Mouse (Mus musculus): ENCODE results near the gene Slc30a7.

Gene Slc30a7

DNA sequence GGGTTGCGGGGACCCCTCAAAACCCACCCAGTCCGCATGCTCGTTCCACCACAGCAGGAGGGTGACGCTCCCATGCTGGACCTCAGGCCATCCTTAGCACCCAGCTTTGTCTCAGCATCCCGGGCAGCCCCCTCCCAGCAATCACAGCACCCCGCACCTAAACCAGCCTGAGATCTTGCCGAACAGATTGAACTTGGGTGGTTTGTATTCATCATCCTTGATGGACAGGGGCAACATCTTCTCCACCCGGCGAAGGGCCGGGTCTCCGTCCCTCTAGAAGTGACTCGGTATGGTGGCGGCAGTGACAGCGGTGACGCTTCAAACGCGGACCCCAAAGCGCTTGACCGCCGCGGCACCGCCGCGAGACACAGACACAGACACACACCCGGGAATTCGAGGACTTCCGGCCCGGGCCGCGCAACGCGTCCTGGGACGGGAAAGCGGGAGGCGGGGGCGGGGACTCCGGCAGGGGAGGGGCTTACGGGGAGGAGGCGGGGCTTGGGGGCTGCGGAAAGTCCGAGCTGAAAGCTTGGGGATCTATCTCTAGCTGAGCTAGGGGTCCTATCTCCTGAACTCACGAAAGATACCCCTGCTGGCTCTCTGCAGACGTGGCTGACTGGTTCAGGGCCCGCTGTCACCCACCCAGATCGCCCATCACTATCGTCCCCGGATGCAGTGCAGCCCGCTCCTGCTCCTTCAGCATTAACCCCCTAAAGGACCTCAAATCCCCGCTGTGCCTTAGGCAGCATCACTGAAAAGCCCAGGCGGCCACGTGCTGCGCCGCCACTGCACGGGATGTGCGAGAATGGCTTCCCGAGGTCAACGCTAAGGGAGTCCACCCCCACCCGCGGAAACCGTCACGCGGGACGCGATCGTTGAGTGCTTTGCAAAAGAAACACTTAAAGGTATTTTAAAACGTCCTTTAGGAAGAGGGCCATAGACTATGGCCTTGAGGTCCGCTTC is at the start of gene Slc30a7, which contains the start of gene Extl2:
TSS of gene Slc30a7 (minus strand) at position 429 of the 963 bp plus-strand sequence.
TSS of gene Extl2 (plus strand) at position 485 of the 963 bp plus-strand sequence.
- DNase-seq (ENCODE audit: low spot score): peak; percentile 76

DNA sequence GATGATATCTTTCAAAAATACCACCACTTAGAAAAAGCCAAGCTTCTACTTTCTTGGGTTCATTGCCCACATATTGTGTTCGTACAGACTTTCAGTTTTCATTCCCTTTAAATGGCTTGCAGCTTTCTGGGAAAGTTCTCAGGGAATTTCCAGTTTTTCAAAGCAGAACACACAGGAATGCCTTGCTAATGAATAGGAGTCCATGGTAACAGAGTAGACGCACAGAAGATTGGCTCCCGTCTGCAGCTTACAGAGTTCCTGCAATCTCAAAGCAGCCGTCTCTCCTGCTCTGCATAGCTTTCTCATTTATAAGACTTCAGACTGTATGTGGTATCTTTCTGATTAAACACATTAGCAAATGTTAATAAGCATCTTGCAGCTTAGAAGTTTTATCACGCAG is 39.8 kb upstream of the Slc30a7 start:
- DNase-seq (ENCODE audit: low spot score): no peak

DNA sequence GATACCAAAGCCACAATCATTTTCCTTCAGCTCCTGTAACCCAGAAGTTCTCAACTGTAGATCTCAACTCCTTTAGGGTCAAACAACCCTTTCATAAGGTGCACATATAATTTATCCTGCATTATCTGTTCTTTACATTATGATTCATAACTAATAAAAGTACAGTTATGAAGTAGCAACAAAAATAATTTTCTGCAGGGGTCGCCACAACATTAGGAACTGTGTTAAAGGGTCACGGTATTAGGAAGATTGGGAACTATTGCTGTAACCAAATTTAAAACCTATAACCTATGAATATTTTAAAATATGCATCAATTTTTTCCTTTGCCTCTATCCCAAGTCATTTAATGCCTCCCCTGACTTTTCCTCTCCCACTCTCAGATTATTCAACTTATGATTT is 38.8 kb upstream of the Slc30a7 start:
- no peak for DNase-seq (ENCODE audit: low spot score)

- DNase-seq (ENCODE audit: low spot score): no peak
Observed at GRCm38 (mm10) chr3:116040776-116041175, 33.6 kb upstream of the Slc30a7 start.

DNA sequence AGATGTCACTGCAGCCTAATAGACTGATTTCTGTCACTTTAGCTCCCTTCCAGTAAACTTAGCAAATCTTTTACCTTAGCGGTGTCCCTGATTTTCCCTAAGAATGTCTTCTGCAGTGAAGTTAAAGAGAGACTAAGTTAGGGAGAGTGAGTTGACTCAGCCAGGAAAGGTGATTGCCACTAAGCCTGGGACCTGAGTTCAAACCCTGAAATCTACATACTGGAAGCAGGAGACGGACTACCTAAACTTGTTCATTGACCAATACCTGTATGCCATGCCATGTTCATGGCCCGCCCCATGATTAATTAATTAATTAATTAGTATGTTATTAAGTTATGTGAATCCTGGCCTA is 26.6 kb upstream of the Slc30a7 start:
- no peak for DNase-seq (ENCODE audit: low spot score)

GRCm38 (mm10) chr3:116033218-116033870 is 26.1 kb upstream of the Slc30a7 start:
- DNase-seq (ENCODE audit: low spot score): no peak

- DNase-seq (ENCODE audit: low spot score): no peak
Observed at GRCm38 (mm10) chr3:116030152-116030788, 23.1 kb upstream of the Slc30a7 start.

- DNase-seq (ENCODE audit: low spot score): no peak
Observed at GRCm38 (mm10) chr3:116026996-116027395, 19.8 kb upstream of the Slc30a7 start.

GRCm38 (mm10) chr3:116025701-116026100 is 18.5 kb upstream of the Slc30a7 start:
- no peak for DNase-seq (ENCODE audit: low spot score)

GRCm38 (mm10) chr3:116024669-116025068 is 17.5 kb upstream of the Slc30a7 start:
- DNase-seq (ENCODE audit: low spot score): no peak

- no peak for DNase-seq (ENCODE audit: low spot score)
Observed at GRCm38 (mm10) chr3:116024236-116024635, 17.0 kb upstream of the Slc30a7 start.

GRCm38 (mm10) chr3:116019136-116019535 is 11.9 kb upstream of the Slc30a7 start:
- no peak for DNase-seq (ENCODE audit: low spot score)

GRCm38 (mm10) chr3:116018606-116019005 is 11.4 kb upstream of the Slc30a7 start:
- DNase-seq (ENCODE audit: low spot score): no peak

DNA sequence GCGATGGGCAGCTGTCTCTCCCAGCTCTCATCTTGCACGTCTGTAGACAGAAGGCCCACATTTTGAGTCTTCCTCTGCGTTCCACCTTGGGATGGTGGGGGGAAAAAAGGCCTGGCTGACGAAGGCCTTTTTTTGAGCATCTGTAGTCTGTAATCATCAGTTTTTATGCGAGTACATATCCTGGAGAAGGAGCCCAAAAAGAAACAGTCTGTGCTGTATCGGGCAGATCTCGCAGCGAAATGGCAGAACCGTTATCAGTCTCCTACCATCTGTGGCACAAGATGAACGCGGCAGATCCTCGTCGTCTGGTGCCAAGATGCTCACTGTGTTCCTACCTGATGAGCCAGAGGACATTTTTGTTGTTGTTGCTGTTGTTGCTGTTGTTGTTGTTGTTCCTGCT is 8.9 kb upstream of the Slc30a7 start:
- DNase-seq (ENCODE audit: low spot score): no peak

DNA sequence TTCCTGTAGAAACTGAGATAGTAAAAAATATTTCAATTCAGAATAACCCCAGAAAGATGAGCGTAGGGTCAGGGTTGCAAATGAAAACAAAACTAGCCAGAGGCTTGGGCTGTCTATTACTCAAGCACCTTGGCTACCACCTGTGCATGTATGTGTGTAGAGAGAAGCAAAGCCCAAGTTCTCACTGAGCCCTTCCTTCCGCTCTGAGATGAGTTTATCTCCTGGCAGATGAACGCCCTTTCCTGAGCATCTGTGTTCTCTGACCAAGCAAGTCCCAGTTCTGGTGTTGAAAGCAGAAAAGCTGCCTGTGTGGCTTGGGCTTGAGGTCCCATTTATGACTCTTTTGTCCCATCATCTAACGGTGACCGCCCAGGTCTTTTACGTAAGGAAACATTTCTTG is 7.7 kb upstream of the Slc30a7 start:
- DNase-seq (ENCODE audit: low spot score): no peak

GRCm38 (mm10) chr3:116009622-116010344 is 2.6 kb upstream of the Slc30a7 start:
- no peak for DNase-seq (ENCODE audit: low spot score)

- DNase-seq (ENCODE audit: low spot score): peak; percentile 50
Observed at GRCm38 (mm10) chr3:116007941-116008440, 785 bp upstream of the Slc30a7 start.

DNA sequence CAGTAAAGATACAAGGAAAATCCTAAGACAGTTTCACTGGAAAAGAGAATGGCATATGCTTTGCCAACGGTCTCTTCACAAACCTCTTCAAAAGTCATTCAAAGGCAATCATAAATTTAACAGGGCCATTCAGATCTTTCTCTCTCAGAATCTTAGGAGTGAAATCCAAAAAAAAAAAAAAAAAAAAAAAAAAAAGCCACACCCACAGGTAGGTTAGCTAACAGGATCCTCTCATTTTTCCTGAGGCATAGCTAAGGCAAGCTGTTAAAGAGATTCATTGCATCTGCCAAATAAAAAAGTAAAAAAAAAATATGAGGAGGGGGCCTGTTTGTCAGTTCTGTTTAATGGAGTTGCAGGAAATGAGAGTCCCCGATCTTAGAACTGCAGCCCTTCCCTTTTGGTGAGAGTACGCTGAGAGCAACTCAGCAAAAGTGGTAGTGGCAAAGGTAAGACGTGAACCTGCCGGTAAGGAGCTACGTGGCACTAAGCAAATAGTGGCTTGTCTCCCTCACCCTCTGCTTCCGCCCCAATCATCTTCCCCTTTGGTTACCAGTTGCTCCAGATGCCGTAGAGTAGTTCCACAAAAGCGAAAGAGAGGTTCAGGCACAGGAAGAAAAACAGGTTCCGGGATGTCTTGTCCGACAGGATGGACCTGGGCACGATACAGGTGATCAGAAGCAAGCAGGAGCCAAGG is 775 bp downstream of the Slc30a7 start:
- DNase-seq (ENCODE audit: low spot score): no peak

DNA sequence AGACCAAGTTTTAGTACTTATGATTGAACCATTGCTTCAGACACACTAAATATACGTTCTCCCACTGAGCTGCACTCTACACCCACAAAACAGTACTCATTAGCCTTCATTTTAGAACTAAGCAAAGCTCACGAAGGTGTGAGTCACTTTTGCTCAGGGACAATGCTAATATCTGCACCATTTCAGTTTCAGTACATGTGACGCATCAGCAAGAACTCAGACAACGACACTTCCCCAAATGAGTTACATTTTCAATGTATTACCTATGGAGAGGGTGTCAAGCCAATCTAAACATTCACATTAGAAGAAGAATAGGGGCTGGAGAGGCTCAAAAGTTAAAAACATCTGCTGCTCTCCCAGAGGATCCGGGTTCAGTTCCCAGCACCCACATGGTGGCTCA is 10.3 kb downstream of the Slc30a7 start:
- DNase-seq (ENCODE audit: low spot score): no peak

DNA sequence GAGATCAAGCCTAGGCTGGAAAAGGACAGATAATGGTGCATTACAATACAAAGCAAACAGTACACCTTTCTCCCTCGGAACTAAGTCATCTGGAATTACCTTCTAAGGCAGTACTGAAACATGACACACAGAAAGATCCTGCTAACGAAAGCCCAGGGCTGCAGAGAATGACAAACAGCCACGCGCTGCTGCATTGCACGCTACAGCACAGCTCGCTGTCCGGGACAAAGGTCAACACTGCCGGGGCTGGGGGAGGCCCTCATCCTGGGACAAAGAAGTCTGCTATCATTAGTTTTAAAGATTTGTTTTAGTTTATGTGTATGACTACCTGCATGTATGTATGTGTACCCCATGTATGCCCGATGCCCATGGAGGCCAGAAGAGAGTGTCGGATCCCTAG is 14.2 kb downstream of the Slc30a7 start:
- DNase-seq (ENCODE audit: low spot score): no peak

DNA sequence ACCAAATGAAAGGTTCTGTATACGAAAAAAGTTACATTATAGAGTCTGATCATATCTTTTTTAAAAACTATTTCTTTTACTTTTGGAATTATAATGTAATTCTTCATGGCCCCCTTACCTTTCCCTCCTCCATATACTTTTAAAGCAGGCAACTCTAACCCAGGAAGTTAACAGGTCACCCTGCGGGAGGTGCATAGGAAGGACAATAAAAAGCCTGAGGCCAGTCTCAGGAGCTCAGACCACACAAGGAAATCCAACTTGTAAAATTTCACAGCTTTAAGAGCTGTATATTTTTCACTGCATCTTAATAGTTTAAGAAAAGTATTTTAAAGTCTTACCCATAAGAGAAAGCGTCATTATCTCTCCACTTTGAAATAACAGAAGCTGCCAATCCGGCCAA is 14.6 kb downstream of the Slc30a7 start:
- DNase-seq (ENCODE audit: low spot score): no peak
